Mouse (Mus musculus) left cerebral cortex, adult 18-20 months (tissue): ENCODE results near the gene Setd5. TPM values are rescaled to one million over a fixed set of nuclear protein-coding genes. Genes with fewer than 3 reads are reported as not detected.
A peak's percentile ranks its signal among the peaks of the same experiment; 100 is the strongest.

Experiments
- DNase-seq, 2 experiments: peaks; one replicate each; pipeline ENCODE4 v3.0.0; 2021 to 2022; ENCODE audit warnings: low spot score in 2 of 2, mixed read lengths in 1 of 2
- total RNA-seq, 2 experiments: library from RNA; stranded (reverse); gene quantifications; 2 replicates each; pipeline ENCODE4 v1.2.3; 2021

Setd5 gene
- total RNA-seq, 2 experiments from 2014 or later = 97.1 to 102 TPM

GRCm38 (mm10) chr6:113052972-113053371 is 24.2 kb upstream of the Setd5 start:
- DNase-seq = no peak

- no peak for DNase-seq
These were observed 22.5 kb upstream of the Setd5 start for GRCm38 (mm10) chr6:113054552-113055107.

GRCm38 (mm10) chr6:113060892-113061563 is 16.1 kb upstream of the Setd5 start:
- DNase-seq = no peak

GRCm38 (mm10) chr6:113062253-113062652 is 14.9 kb upstream of the Setd5 start:
- DNase-seq = no peak

- no peak for DNase-seq
These were observed 13.8 kb upstream of the Setd5 start for GRCm38 (mm10) chr6:113063363-113063762.

GRCm38 (mm10) chr6:113065186-113065585 is 12.0 kb upstream of the Setd5 start:
- DNase-seq = no peak

GRCm38 (mm10) chr6:113069154-113069553 is 8.0 kb upstream of the Setd5 start:
- DNase-seq = no peak

- DNase-seq = no peak
These were observed 1.9 kb upstream of the Setd5 start for GRCm38 (mm10) chr6:113075261-113075660.

GRCm38 (mm10) chr6:113076012-113076685 is 1.0 kb upstream of the Setd5 start:
- peak; percentile 88 to 95 for DNase-seq

GRCm38 (mm10) chr6:113077569-113078030 is 435 bp downstream of the Setd5 start:
- no peak for DNase-seq

- DNase-seq = peak; percentile 16 to 28
These were observed 1.0 kb downstream of the Setd5 start for GRCm38 (mm10) chr6:113078031-113078721.

GRCm38 (mm10) chr6:113079492-113079891 is 2.3 kb downstream of the Setd5 start:
- DNase-seq = peak in 1 of 2 experiments; percentile 9

GRCm38 (mm10) chr6:113082229-113082628 is 5.1 kb downstream of the Setd5 start:
- DNase-seq = peak in 1 of 2 experiments; percentile 13

GRCm38 (mm10) chr6:113084590-113084989 is 7.4 kb downstream of the Setd5 start:
- DNase-seq = no peak

- DNase-seq = no peak
These were observed 16.0 kb downstream of the Setd5 start for GRCm38 (mm10) chr6:113093206-113093605.

- DNase-seq = no peak
These were observed 18.4 kb downstream of the Setd5 start for GRCm38 (mm10) chr6:113095547-113095946.

GRCm38 (mm10) chr6:113097662-113098061 is 20.5 kb downstream of the Setd5 start:
- DNase-seq = no peak

- peak; percentile 88 to 90 for DNase-seq
These were observed 22.6 kb downstream of the Setd5 start for GRCm38 (mm10) chr6:113099640-113100289.

- DNase-seq = no peak
These were observed 25.4 kb downstream of the Setd5 start for GRCm38 (mm10) chr6:113102541-113102940.

- DNase-seq = no peak
These were observed 26.6 kb downstream of the Setd5 start for GRCm38 (mm10) chr6:113103765-113104164.

GRCm38 (mm10) chr6:113109378-113109777 is 32.2 kb downstream of the Setd5 start:
- no peak for DNase-seq
